Comparison of ENCODE assay signal across 16 mouse cellular contexts in the genomic region with DNA sequence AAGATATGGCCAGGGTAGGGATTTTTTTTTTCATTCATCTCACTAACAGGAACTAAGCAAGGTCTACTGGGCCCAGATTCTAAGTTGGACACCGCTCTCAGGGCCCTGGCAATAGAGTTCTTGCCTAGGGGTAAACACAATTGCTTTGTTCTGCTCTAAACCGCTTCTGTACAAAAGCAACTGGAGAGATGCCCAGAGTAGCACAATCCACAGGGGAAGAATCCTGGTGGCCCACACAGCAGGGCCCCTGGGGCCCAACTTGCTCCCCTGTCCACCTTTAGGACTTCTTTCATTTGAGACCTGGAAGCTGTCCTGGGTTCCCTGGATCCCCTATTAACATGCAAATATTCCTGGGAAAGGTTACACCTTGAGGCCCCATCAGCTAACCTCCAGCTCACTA.
DNase-seq lines count a peak whose midpoint lies in the region; ATAC-seq lines count a peak whose summit lies in the region.
"Had no signal": no experiment of that assay in that cellular context is flagged by ENCODE, and none has a peak within 500 bp of the region (broad histone marks: within the 10 kb centered on the region; RNA-seq: fewer than 3 reads in every experiment).

No protein-coding gene starts in this region.

- H3K36me3 ChIP-seq in hindbrain, embryonic 15.5 days = no peaks in the 10 kb centered on the region
- no peaks in the 10 kb centered on the region for H3K36me3 ChIP-seq in hindbrain, embryonic 14.5 days (replicated peaks; ENCODE audit: control insufficient read depth, insufficient read depth)
- H3K36me3 ChIP-seq in limb, embryonic 12.5 days = no peaks in the 10 kb centered on the region
- H3K36me3 ChIP-seq in limb, embryonic 10.5 days = no peaks in the 10 kb centered on the region

- 36% methylated on average over 2 of the region's 2 CpGs for WGBS in hindbrain, embryonic 15.5 days
- 25% methylated on average over 2 of the region's 2 CpGs for WGBS in hindbrain, embryonic 14.5 days
- 64% methylated on average over 2 of the region's 2 CpGs for WGBS in limb, embryonic 12.5 days
- 77% methylated on average over 2 of the region's 2 CpGs for WGBS in limb, embryonic 10.5 days

- no peaks in the 10 kb centered on the region for H3K9me3 ChIP-seq in hindbrain, embryonic 15.5 days
- no peaks in the 10 kb centered on the region for H3K9me3 ChIP-seq in hindbrain, embryonic 14.5 days (ENCODE audit: control insufficient read depth, low read length)
- no peaks in the 10 kb centered on the region for H3K9me3 ChIP-seq in limb, embryonic 12.5 days
- no peaks in the 10 kb centered on the region for H3K9me3 ChIP-seq in limb, embryonic 10.5 days (replicated peaks)

- no peak for DNase-seq in hindbrain, embryonic 14.5 days (ENCODE audit: low spot score)
- no peak for DNase-seq in limb, embryonic 10.5 days (ENCODE audit: low spot score)
- peak; percentile 7 for DNase-seq in R1 (ENCODE audit: low read depth, low spot score)
- peak; percentile 20 to 34 for DNase-seq in layer of hippocampus, adult 8-10 months (ENCODE audit: low spot score in 2 of 2)
- DNase-seq in yolk sac, embryonic 10.5 days (ENCODE audit: low spot score) = no peak
- DNase-seq in adrenal gland, postnatal 4 days (ENCODE audit: low spot score in 2 of 2) = no peak
- DNase-seq: B cell, adult 2 months; heart, adult 18-20 months; left cerebral cortex, postnatal 4 days; liver, postnatal 0 days; right cerebral cortex, postnatal 14 days; thymus, adult 18-20 months had no signal

- H3K4me1 ChIP-seq in hindbrain, embryonic 15.5 days (replicated peaks) = peaks cover 8% of the 10 kb centered on the region; the same call in 1 of the 2 replicates
- peaks cover 10% of the 10 kb centered on the region for H3K4me1 ChIP-seq in hindbrain, embryonic 14.5 days (replicated peaks; ENCODE audit: control insufficient read depth, insufficient read depth, low read length)
- peaks cover 28% of the 10 kb centered on the region for H3K4me1 ChIP-seq in limb, embryonic 12.5 days (replicated peaks)
- peaks cover 37% of the 10 kb centered on the region for H3K4me1 ChIP-seq in limb, embryonic 10.5 days

- no peak overlapping the region for H3K4me3 ChIP-seq in hindbrain, embryonic 15.5 days
- no peak overlapping the region for H3K4me3 ChIP-seq in hindbrain, embryonic 14.5 days (replicated peaks; ENCODE audit: low read length)
- H3K4me3 ChIP-seq in limb, embryonic 12.5 days (replicated peaks) = no peak overlapping the region
- no peak overlapping the region for H3K4me3 ChIP-seq in limb, embryonic 10.5 days

- H3K4me2 ChIP-seq in hindbrain, embryonic 15.5 days = no peak overlapping the region
- no peak overlapping the region for H3K4me2 ChIP-seq in hindbrain, embryonic 14.5 days (replicated peaks)
- H3K4me2 ChIP-seq in limb, embryonic 12.5 days = no peak overlapping the region

- no peak overlapping the region for H3K9ac ChIP-seq in hindbrain, embryonic 15.5 days
- no peak overlapping the region for H3K9ac ChIP-seq in hindbrain, embryonic 14.5 days
- no peak overlapping the region for H3K9ac ChIP-seq in limb, embryonic 12.5 days (replicated peaks)
- H3K9ac ChIP-seq: liver, postnatal 0 days had no signal

- no peak for ATAC-seq in hindbrain, embryonic 15.5 days (ENCODE audit: low FRiP score, low read depth)
- no peak for ATAC-seq in hindbrain, embryonic 14.5 days (ENCODE audit: low FRiP score)
- ATAC-seq in limb, embryonic 12.5 days (ENCODE audit: insufficient number of reproducible peaks, insufficient read depth, low FRiP score, low TSS enrichment, low read depth) = no peak
- ATAC-seq: hindbrain, embryonic 16.5 days; liver, postnatal 0 days had no signal

- 0 out of 2 replicates have a peak overlapping the region, but pooled peaks have one; percentile 5 for H3K27ac ChIP-seq in hindbrain, embryonic 15.5 days (replicated peaks)
- H3K27ac ChIP-seq in hindbrain, embryonic 14.5 days = no peak overlapping the region
- H3K27ac ChIP-seq in limb, embryonic 12.5 days = peak overlapping the region; percentile 85
- H3K27ac ChIP-seq in limb, embryonic 10.5 days = no peak overlapping the region
- H3K27ac ChIP-seq: macrophage had no signal

- H3K27me3 ChIP-seq in hindbrain, embryonic 15.5 days = no peaks in the 10 kb centered on the region
- H3K27me3 ChIP-seq in hindbrain, embryonic 14.5 days (ENCODE audit: control insufficient read depth, insufficient read depth, low read length) = no peaks in the 10 kb centered on the region
- no peaks in the 10 kb centered on the region; the same call in 1 of the 2 replicates for H3K27me3 ChIP-seq in limb, embryonic 12.5 days
- H3K27me3 ChIP-seq in limb, embryonic 10.5 days (ENCODE audit: low read depth, poor library complexity, severe bottlenecking) = peaks cover 9% of the 10 kb centered on the region; the same call in 1 of the 2 replicates

Comparison
In these comparisons a context has a peak if more than half of its experiments do, and no peak if none do; other contexts are left out.
1. H3K27ac ChIP-seq: peak in hindbrain, embryonic 15.5 days (single experiment) and limb, embryonic 12.5 days (single experiment); none in hindbrain, embryonic 14.5 days (single experiment) and limb, embryonic 10.5 days (single experiment).
2. DNase-seq: peak in R1 (single experiment) and layer of hippocampus, adult 8-10 months (2 of 2); none in hindbrain, embryonic 14.5 days (single experiment), limb, embryonic 10.5 days (single experiment), yolk sac, embryonic 10.5 days (single experiment) and adrenal gland, postnatal 4 days (0 of 2).